Mouse (Mus musculus): ENCODE data around the gene Cryzl1.

The Cryzl1 gene

GRCm38 (mm10) chr16:91728123-91729065, at the start of gene Cryzl1:
Cryzl1 (minus strand) TSS chr16:91728975.
- in situ Hi-C loops (cut with MboI; ENCODE audit: unreplicated experiment in 2 of 2) = loop anchor here in 1 of 2 experiments (10.0 kb wide), 2 partner anchors 186 to 566 kb away; partner anchors contain the start of gene Kcne2

- in situ Hi-C loops (cut with MboI; ENCODE audit: unreplicated experiment in 2 of 2) = no loop called here
These were observed 43.8 kb upstream of the Cryzl1 start for GRCm38 (mm10) chr16:91772586-91772985.

GRCm38 (mm10) chr16:91771334-91771733, 42.6 kb upstream of the Cryzl1 start:
- in situ Hi-C loops (cut with MboI; ENCODE audit: unreplicated experiment in 2 of 2) = no loop called here

GRCm38 (mm10) chr16:91770662-91771061, 41.9 kb upstream of the Cryzl1 start:
- in situ Hi-C loops (cut with MboI; ENCODE audit: unreplicated experiment in 2 of 2) = no loop called here

- in situ Hi-C loops (cut with MboI; ENCODE audit: unreplicated experiment in 2 of 2) = no loop called here
These were observed 41.1 kb upstream of the Cryzl1 start for GRCm38 (mm10) chr16:91769911-91770310.

DNA sequence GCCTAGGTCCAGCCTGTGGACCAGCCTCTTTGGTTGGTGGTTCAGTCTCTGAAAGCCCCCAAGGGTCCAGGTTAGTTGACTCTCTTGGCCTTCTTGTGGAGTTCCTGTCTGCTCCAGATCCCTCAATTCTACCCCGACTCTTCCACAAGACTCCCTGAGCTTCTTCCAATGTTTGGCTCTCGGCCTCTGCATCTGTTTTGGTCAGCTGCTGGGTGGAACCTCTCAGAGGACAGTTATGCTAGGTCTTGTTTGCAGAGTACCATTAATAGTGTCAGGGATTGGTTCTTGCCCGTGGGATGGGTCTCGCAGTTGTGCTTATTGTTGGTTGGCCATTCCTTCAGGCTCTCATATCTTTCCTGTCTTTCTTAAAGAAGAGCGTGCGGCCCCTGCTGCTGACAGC, 39.8 kb upstream of the Cryzl1 start:
- in situ Hi-C loops (cut with MboI; ENCODE audit: unreplicated experiment in 2 of 2) = no loop called here

DNA sequence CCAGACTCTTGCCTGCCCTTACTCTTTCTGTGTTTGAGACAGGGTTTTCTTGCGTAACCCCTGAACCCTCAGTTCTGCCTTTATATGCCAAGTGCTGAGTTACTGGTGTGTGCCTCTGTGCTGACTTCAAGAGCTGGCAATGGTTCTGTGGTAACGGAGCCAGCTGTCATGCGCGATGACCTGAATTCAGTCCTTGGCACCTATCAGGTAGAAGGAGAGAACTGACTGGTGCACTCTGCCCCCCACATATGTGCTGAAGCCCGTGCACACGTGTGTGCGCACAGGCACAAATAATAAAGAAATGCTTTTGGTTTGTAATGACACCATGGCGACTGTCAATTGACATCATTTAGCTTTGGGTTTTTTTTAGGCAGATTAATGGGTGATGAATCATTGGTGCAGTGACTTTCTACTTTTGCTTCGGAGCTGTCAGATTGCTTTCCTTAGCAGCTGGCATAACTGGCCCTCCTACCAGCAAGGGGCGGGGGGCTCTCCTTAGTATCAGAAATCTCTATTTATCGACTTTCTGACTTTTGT, 38.5 kb upstream of the Cryzl1 start:
- in situ Hi-C loops (cut with MboI; ENCODE audit: unreplicated experiment in 2 of 2) = no loop called here

- in situ Hi-C loops (cut with MboI; ENCODE audit: unreplicated experiment in 2 of 2) = no loop called here
These were observed 37.0 kb upstream of the Cryzl1 start for GRCm38 (mm10) chr16:91765816-91766210.

GRCm38 (mm10) chr16:91765121-91765815, 36.5 kb upstream of the Cryzl1 start:
- in situ Hi-C loops (cut with MboI; ENCODE audit: unreplicated experiment in 2 of 2) = no loop called here

DNA sequence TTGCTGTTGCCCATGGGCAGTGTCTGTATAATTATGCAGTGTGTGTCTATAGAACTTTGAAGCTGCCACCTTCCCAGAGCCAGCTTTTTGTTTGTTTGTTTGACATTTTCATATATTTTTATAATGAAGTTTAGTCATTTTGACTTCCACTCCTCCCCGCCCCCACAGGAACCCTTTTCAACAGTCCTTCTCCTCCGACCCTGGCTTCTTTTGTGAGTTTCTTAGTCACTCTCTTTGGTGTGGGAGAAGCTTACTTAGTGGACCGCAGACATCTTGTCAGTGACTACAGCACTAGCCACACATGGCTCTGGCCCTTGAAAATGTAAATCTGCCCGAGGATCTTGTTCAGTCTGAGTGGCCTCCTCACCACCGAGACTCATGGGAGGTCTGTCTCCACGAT, 35.6 kb upstream of the Cryzl1 start:
- in situ Hi-C loops (cut with MboI; ENCODE audit: unreplicated experiment in 2 of 2) = no loop called here

- in situ Hi-C loops (cut with MboI; ENCODE audit: unreplicated experiment in 2 of 2) = no loop called here
These were observed 35.2 kb upstream of the Cryzl1 start for GRCm38 (mm10) chr16:91763975-91764374.

- in situ Hi-C loops (cut with MboI; ENCODE audit: unreplicated experiment in 2 of 2) = no loop called here
These were observed 33.7 kb upstream of the Cryzl1 start for GRCm38 (mm10) chr16:91762476-91762875.

DNA sequence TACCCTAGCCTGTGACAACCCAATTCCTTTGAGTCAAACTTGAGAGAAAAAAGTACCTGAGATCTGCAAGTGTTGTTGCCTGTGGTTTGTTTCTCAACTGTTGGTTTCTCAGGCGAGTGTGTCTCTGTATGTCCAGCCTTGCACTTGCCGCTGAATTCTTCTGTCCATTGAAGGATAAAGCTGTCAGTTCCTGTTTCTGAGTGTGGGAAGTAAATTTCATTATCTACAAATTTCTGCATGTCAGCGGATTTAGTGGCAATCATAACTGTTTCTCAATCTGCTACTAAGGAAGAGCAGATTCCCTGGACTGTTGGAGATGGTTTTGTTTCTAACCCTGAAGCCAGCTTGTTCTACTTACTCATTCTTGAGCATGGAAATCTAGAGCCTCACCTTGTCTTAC, 33.0 kb upstream of the Cryzl1 start:
- in situ Hi-C loops (cut with MboI; ENCODE audit: unreplicated experiment in 2 of 2) = no loop called here

GRCm38 (mm10) chr16:91761202-91761601, 32.4 kb upstream of the Cryzl1 start:
- in situ Hi-C loops (cut with MboI; ENCODE audit: unreplicated experiment in 2 of 2) = no loop called here

- in situ Hi-C loops (cut with MboI; ENCODE audit: unreplicated experiment in 2 of 2) = no loop called here
These were observed 26.2 kb upstream of the Cryzl1 start for GRCm38 (mm10) chr16:91754957-91755356.

GRCm38 (mm10) chr16:91753611-91754010, 24.8 kb upstream of the Cryzl1 start:
- in situ Hi-C loops (cut with MboI; ENCODE audit: unreplicated experiment in 2 of 2) = no loop called here

DNA sequence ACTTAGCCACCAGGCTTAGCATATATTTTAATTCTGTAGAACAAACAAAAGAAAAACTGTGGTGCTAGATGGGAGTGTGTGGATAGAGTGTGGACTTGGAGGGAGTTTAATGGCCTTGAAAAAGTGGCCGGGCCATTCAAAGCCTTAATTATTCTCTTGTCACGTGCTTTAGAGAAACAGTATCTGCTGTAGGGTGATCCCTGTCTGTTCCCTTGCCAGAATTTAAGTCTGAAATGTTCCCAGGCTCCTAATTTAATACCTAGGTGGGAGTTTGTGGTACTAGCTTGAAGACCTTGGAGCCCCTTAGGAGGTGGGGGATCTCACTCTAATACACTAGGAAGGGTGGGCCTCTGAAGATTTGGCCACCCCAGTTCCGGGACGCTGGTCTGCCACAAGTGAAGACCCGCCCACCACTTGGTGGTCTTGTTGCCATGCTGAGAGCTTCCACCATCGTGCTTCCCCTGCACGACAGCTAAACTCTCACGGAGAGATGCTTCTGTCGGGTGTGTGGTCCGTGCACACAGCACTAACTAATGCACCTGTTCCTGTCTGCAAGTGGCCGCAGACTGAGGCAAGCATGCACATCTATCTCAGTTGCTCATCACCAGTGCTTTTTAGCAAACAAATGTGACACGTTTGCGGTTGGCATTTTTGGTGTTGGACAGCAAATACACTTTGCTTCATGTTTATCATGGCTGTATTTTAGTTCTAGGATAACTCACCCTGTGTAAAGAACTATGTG, 23.0 kb upstream of the Cryzl1 start:
- in situ Hi-C loops (cut with MboI; ENCODE audit: unreplicated experiment in 2 of 2) = no loop called here

GRCm38 (mm10) chr16:91747567-91747966, 18.8 kb upstream of the Cryzl1 start:
- in situ Hi-C loops (cut with MboI; ENCODE audit: unreplicated experiment in 2 of 2) = no loop called here

DNA sequence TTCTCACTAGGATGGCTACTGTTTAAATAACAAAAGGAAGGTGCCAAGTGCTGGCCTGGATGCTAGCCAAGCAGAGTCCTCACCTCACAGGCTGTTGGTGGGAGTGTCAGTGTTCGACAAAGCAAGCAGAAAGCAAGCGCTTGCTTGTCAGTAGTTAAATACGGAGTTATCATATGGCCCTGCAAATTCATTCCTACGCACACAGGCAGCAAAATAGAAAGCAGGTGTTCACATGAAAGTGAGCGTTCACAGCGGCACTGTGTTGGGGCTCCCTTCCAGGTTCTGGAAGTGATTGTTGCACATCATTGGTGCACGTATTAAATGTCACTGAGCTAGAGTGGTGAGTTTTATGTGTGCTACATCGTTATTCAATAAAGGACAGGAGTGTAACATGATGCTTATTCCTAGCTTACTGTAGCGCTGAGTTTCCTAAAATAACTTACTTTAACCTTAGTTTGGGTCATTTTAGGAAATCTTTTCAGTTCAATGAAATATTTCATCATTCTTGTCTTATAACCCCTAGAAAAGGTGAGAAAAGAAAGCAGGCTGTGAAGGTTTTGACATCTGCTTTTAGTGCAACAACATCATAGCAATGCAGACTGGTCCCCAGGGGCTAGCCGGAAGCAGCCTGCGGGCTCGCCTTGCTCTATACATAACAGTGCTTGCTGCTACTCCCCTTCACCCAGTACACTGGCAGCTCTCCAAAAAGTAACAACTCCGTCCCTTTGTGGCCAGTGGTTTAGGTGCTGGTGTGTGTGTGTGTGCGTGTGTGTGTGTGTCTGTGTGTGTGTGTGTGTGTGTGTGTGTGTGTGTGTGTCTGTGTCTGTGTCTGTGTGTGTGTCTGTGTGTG, 17.6 kb upstream of the Cryzl1 start:
- in situ Hi-C loops (cut with MboI; ENCODE audit: unreplicated experiment in 2 of 2) = no loop called here

GRCm38 (mm10) chr16:91743055-91743454, 14.3 kb upstream of the Cryzl1 start:
- in situ Hi-C loops (cut with MboI; ENCODE audit: unreplicated experiment in 2 of 2) = loop anchor here in 1 of 2 experiments (5.0 kb wide), 1 partner anchor 84 kb away; no protein-coding TSS in a partner anchor
